Mouse (Mus musculus) skeletal muscle tissue, adult 2 months (tissue): ENCODE measurements around the gene AB124611.
"Not testable (repeated sequence)": the region's sequence is repeated elsewhere in the genome, so short reads cannot be mapped to it uniquely, and the experiment has no call there.

ENCODE experiments used
- DNase-seq: peaks from one replicate; pipeline ENCODE4 v3.0.0-alpha.2; 2012; ENCODE audit warnings: low read depth, low spot score

AB124611 gene

DNA sequence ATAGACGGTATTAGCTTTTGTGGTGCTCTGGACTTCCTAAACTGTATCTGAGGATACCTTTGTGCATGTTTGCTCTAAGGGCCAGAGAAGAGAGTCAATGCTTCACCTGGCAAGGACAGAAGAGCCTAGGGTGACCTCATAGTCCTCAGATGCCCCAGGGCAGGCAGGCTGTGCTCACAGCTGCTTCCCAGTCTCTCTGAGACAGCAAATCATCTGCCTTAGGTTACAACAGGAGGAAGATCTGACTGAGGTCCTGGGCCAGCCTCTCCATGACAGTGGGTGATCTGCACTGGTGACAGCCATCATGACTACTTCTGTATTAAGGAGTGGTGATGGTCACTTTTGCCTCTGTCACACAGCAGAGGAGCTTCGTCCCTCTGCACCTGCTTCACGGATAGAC lies 33.2 kb downstream of the AB124611 start:
- peak; percentile 81 for DNase-seq

DNA sequence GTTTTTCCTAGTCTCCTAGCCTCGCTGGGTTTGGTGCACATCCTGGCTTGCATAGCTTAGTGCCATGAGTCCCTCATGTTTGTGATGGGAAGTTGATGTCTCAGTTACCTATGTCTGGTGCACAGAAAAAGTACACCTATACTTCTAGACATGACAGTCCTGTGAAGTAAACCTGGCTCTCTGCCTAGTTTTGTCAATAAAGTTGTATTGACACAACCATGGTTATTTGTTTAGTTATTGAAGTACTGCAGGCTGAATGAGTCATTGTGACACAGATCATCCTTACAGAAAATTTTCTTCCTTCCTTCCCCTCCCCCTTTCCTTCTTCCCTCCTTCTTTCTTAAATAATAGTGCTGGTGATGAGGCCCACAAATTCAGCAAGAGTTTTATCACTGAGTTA lies 38.4 kb downstream of the AB124611 start:
- no peak for DNase-seq

DNA sequence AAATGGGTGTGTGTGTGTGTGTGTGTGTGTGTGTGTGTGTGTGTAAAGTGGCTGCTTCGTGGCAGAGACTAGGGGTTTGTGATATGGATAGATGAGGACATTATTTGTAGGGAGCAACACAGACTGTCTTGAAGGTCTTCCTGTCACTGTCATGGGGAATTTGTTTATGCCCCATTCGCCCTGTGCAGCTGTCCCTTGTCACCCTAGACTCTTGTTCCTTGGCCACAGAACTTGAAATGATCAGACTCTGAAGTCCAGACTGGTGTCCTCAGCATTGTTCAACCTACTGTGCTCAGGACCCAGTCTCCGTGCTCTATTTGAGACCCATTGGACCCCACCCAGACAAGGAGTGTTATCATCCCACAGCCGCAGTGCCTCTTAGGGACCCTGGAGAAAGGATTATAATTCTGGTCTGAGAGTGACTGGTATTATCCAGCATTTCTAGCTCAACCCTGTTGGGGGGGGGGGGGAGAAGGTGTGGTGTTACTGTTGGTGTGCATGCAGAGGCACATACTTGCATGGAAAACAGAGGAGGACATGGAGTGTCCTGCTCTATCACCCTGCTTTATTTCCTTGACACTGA lies 39.1 kb downstream of the AB124611 start:
- DNase-seq, result peak; percentile 65

DNA sequence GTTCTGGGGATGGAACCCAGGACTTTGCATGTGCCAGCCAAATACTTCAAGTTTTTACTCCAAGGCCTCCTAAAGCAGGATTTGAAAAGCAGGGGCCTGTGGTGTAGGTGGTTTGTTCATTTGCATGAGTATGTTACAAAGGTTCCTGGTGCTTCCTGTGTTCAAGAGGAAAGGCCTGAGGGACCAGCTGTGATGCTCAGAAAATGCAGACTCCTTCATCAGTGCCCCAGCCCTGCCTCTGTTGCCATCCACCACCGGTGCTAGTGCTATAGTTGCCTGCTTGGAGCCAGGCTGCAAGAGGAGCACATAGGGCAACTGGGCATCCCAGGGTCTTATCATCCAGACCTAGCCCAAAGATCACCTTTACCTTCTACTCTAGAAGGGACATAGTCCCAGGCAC lies 40.6 kb downstream of the AB124611 start:
- DNase-seq, result no peak

DNA sequence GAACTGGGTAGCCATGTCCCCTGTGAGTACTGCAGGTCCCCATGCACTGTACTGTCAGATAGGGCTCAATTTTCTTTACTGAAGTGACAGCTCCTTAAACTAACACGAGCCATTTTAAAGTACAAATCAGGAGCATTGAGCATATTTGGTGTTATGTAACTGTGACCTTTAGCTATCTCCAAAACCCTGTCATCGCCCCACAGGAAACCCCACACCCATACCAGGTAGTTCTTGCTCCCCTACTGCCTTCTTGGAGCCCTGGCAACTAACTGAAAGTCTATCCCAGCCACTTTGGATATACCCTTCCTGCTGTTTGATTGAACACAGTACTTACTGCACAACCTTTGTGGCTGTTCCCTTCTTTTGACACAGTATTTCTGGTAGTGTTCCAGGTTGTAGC lies 41.1 kb downstream of the AB124611 start:
- peak; percentile 80 for DNase-seq

DNA sequence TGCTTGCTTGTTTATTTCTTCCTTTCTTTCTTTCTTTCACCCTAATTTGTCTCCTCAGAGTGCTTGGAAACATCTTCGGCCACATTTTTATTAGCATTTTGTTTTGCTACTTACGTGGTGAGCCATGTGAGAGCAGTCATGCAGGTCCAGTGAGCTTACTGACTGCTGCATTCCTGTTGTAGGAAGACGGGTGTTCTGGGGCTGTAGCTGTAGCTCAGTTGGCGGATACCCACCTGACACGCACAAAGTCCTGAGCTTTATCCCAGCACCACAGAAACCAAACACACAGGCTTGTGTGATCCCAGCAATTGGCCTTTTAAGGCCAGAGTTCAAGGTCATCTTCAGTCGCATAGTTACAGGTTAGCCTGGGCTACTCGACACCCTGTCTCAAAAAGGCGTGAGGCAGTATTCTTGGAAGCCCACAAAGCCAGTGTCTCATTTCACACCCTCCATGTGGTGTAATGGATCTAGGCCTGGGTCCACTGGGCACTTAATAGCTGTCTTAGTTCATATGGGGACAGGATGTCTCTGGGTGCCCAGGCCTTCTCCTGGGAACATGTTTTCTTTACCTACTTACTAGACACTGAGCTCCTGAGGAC lies 42.8 kb downstream of the AB124611 start:
- DNase-seq, result peak; percentile 81

DNA sequence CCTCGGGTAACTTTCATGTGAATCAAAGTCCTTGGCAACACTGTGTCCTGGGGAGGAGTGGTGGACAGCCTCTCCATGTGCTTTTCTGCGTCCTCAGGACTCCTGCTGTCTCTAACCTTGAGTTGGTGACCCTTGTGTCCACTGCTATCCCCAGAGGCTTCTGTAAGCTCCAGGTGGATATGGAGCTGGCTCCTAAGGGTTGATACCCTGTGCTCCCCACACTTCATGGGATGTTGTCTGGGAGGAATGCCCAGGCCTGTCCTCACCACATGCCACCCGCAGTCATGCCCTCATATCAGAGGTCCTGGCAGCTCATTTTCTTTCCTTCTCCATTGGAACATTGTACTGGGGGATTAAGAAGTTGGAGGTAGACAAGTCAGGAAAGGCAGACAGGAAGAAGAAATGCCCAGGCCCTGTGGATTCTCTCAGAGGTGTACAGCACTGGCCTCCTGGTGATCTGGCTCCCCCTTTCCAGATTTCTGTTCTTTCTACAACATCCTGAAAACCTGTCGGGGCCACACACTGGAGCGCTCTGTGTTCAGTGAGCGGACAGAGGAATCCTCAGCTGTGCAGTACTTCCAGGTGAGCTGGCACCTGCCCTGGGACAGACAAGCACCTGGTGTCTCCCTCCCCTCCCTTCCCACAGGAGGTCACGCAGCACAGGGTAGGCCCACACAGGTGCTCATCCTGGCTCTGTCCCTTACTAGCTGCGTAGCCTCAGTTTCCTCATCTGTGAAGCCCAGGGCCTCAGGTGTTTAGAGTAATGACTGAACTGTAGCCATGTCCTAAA lies 48.2 kb downstream of the AB124611 start:
- DNase-seq, result no peak

DNA sequence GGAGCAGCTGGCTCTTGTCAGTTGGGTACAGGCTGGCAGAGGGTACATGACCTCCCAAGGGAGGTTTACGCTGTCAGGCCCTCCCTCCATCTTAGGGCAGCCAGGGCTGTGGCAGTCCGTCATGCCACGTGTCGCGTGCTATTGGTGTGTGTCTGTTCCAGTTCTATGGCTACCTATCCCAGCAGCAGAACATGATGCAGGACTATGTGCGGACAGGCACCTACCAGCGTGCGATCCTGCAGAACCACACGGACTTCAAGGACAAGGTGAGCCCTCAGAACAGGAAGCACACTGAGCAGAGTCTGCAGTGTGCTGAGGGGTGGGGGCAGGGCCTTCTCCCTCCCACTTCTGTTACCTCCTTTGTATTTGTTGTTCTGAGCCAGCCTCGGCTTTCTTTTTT lies 49.3 kb downstream of the AB124611 start:
- DNase-seq, result no peak

DNA sequence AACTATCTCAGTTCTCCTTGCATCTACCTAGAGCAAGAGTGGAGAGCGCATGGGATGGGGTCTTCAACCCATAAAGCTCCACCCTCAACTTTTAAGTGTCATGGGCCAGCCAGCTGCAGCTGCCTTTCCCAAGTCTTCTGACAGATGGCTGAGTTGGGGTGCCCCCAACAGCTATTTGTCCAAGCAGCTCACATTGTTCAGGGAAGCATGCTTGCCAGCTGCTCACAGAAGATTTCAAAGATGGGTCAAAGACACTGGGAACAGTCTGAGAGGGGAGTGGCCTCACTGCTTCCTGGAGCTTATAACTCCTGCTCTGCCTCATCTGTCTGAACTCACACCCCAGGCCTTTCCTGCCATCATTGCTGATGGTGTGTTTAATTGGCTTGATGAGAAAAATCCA lies 50.3 kb downstream of the AB124611 start:
- DNase-seq, result no peak

DNA sequence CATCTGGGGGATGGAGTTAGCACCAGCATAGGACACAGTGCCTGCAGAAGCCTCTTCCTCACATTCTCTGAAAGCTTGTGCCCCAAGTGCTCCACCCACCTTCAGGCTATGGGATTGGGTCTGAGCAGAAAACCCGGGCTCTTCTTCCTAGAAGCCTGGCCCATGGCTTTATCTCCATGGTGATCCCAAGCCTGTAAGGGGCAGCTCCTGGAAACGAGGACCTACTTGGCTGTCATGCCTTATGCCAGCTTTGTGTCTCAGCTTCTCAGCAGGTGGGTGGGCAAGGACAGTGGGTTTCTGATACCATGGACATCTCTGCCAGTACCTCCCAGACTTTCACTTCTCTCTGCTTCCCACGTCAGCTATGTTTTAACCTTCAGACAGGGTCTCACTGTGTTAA lies 52.2 kb downstream of the AB124611 start:
- DNase-seq, result no peak

DNA sequence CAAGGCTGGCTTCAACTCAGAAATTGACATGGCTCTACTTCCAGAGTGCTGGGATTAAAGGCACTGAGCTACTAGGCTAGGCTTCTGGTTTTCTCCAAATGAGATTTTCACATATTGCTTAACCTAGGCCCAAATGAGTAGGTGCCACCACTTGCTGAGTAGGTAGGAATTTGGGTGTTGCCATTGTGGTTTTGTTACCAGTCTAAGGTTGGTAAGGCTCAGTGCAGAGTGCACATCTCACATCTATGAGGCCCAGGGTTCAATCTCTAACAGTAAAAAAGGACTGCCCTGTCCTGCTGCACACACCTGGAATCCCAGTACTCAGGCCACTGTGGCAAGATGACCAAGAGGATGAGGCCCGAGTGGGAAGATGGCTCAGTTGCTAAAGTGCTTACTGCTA lies 59.4 kb downstream of the AB124611 start:
- DNase-seq, result no peak

DNA sequence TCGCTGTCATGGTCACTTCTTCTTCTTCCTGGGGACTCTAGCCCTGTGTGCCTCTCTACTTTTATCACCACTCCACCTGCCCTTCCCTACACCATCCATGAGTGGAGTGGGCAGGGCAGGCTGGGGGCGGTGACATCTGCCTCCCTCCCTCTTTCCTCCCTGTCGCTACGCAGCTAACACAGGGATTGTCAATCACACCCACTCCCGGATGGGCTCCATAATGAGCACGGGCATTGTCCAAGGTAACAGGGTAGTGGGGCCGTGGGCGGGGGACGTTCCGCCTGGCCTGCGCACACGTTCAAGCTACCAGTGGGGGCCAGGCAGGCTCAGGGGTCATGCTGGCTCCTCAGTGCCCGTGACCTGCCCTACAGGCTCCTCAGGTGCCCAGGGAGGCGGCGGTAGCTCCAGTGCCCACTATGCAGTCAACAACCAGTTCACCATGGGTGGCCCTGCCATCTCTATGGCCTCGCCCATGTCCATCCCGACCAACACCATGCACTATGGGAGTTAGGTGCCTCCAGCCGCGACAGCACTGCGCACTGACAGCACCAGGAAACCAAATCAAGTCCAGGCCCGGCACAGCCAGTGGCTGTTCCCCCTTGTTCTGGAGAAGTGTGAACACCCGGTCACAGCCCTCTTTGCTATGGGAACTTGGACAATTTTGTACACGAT lies 61.8 kb downstream of the AB124611 start:
- no peak for DNase-seq

DNA sequence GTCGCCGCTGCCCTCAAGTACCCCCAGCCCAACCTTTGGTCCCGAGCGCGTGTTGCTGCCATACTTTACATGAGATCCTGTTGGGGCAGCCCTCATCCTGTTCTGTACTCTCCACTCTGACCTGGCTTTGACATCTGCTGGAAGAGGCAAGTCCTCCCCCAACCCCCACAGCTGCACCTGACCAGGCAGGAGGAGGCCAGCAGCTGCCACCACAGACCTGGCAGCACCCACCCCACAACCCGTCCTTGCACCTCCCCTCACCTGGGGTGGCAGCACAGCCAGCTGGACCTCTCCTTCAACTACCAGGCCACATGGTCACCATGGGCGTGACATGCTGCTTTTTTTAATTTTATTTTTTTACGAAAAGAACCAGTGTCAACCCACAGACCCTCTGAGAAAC lies 62.4 kb downstream of the AB124611 start:
- no peak for DNase-seq

DNA sequence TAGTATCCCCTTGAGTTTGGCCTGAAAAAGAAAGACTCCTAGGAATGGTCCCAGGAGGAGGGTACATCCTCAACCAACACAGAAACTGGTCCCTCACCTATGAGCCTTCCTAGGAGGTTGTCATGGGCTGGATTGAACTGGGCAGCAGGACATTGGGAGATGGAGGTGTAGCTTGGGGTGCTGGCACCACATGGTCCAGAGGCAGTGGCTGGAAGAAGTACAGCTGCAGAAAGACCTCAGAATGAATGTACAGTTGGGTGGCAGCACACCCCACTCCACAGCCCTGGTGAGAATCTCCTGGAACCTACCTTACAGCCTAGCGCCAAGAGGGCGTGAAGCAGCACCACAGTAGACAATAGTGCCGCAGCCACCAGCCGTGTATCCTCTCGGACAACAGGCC lies 63.6 kb downstream of the AB124611 start:
- DNase-seq, result no peak

DNA sequence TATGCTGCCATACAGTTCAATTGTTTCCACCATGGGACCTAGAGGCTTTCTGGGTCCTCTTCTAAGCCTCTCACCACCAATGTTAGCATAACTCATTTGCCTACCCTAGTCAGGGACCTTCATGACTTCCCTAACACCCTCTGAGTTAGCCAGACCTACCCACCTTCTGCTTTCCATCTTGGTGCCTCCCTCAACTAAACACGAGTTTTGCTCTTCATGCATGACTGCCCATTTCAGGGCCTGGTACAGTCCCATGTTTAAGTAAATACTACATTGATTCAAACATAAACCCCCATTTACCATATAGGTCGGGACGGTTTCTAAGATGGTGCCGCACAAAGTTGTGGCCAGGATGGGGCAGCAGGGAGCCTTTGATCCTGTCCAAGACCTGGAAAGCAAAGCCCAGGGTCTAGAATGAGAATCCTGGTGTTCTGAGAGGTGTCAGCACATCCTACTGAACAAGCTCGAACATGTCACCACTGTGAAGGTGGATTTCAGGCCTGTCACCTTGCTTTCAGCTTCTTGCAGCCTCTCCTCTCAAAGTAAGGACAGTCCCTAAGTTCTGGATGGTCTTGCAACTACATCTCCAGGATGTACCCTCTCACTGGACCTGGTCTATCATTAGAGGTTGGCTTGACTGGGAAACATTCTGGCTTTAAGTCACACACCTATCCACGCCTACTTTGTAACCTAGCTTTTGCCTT lies 65.3 kb downstream of the AB124611 start:
- DNase-seq, result no peak

DNA sequence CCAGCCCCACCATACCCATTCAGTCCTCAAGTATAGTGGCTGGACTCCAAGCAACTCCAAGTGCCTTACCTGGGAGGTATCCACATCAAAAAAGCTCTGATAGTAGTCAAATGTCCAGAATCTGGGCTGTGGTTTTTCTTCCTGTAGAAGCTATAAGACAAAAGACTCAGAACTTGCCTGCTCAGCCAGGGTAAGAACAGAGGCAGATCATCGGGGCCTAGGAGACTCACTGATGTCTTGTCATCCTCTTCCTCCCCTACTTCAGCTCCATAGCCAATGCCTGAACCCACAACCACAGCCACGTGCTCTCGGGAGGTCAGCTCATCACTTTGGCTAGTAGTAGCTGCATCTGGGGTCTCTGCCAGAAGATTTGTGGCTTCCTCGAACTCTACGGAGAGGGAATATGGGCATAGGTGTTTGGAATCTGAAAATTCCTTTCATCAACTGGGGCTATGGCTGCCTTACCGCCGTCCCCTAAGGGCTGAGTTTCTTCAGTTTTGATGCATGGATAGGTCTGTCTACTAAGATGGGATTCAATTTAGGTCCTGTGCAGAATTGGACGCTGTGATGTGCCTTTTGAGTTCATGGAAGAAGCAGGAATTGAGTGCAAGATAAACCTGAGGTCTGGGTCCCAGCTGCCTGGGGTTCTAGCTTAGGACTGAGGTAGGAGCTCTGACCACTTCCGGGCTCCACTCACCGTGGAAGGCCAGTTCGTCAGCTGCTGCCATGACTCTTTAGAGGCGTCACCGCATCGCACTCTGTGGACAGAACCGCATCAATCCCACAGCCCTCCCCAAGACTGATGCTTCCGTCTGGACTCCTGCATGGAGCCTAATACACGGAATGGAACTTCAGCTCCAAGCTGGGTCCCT lies 66.1 kb downstream of the AB124611 start:
- no peak for DNase-seq

DNA sequence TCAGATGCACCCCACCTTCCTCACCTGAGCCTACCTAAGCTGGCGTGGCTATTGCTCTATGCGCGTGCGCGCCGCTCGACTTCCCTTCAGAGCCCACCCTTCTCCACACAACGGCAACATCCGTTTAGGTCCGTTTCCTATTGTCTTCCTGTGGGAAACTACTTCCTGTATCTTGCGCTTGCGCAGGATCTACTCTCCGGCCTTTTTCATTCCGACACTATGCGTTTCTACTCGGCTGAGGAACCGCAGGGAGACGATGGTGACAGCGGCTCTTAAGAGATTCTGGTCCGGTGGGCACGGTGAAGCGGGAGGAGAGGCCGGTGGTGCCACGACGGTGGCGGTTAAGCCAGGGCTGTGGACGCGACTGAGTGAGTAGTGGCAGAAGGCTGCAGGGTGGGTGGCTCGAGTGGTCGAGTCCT lies 66.7 kb downstream of the AB124611 start, which contains the start of the genes Timm29 and Yipf2:
Timm29 (plus strand) TSS at position 20 of the 419 bp plus-strand sequence.
Yipf2 (minus strand) TSS at position 126 of the 419 bp plus-strand sequence.
- peak; percentile 96 for DNase-seq

DNA sequence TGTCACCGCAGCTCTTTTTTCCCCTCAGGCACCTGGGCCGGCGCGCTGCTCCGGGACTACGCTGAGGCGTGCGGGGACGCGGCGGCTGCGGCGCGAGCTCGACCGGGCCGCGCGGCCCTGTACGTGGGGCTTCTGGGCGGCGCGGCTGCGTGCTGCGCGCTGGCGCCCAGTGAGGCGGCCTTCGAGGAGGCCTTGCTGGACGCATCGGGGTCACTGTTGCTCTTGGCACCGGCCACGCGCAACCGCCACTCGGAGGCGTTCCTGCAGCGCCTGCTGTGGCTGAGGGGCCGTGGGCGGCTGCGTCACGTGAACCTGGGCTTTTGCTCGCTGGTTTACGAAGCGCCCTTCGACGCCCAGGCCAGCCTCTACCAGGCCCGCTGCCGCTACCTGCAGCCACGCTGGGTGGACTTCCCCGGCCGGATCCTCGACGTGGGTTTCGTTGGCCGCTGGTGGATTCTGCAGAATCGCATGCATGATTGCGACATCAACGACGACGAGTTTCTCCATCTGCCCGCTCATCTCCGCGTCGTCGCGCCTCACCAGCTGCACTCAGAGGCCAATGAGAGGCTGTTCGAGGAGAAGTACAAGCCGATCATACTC lies 67.2 kb downstream of the AB124611 start:
- DNase-seq, result no peak

DNA sequence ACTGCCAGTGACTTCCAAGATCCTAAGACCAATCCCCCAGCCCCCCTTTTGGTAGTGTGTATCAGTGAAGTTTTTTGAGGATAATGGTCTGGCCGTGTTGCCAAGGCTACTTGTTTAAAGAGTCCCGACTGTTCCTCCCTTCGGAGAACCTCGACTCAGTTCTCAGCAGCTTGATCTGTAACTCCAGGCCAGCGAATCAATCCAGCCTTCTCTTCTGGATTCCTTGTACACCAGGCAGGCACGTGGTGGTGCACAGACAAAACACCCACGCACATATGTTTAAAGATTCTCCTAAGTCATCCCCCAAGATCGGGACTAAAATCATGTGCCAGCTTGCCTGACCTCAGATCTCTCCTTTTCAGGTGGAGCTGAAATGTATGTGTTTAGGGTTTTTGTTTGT lies 68.4 kb downstream of the AB124611 start:
- DNase-seq, result not testable (repeated sequence)

DNA sequence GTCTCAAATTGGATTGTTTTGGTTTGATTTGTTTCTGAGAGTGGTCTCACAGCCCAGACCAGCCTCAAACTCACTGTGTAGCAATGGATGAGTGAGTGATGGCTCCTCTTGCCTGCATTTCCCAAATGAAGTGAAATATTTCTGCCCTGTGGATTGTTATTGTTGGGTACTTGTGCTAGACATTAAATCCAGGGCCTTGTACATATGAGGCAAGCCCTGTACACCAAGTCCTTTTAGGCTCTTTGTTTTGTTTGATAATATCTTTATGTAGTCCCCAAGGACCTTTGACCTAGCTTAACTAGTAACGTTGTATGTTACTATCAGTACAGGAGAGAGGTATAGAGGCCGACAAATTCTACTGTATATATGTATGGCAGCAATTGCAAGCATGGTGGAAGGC lies 68.9 kb downstream of the AB124611 start:
- no peak for DNase-seq
